Mouse (Mus musculus) ES-Bruce4 (cell line): ENCODE data around the gene Krtap9-3.

Experiments
- CTCF ChIP-seq: IDR thresholded peaks from one replicate; pipeline ENCODE4 v1.8.1; 2011; ENCODE audit warnings: low read depth, low read length
- EP300 ChIP-seq: IDR thresholded peaks from 2 replicates; pipeline ENCODE4 v1.6.1; 2011; ENCODE audit warnings: low read depth, low read length; ENCODE audit not compliant: insufficient read depth

DNA sequence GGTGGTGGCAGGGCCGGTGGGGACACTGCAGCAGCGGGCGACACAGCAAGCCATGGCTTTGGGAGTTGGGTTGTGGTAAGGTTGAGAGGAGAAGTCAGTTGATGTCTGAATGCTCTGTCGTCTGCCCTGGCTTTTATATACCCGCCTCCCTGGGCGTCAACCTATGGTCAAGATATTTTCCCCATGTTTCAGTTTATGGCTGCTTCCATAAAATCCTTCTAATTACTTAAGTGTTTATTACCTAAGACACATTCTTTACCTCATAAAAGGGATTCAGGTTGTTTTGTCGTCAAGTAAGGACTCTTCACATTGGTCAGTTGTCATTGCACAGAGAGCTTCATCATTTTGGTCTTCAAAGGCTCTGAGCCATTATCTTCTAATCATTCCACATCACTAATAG lies 31.4 kb downstream of the Krtap9-3 start, which contains the start of gene Krtap3-1:
- TF ChIP-seq CTCF (no peak), EP300 (no peak)
